In genomic region chr9:21987592-21988342, GRCm38 (mm10) we compare ENCODE assay signal across 8 mouse cellular contexts. TPM values are rescaled to one million over a fixed set of nuclear protein-coding genes. Genes with fewer than 3 reads are reported as not detected.
A peak's percentile ranks its signal among the peaks of the same experiment; 100 is the strongest.
DNase-seq lines count a peak whose midpoint lies in the region; ATAC-seq and TF ChIP-seq lines count a peak whose summit lies in the region.

No protein-coding gene starts in this region.

- H3K27ac ChIP-seq in lung, embryonic 16.5 days (ENCODE audit: low read length): no peak overlapping the region
- no peak overlapping the region for H3K27ac ChIP-seq in embryonic facial prominence, embryonic 15.5 days (replicated peaks)
- H3K27ac ChIP-seq in kidney, postnatal 0 days: no peak overlapping the region
- no peak overlapping the region for H3K27ac ChIP-seq in stomach, embryonic 16.5 days (ENCODE audit: low read length)

- peaks cover 51% of the 10 kb centered on the region for H3K27me3 ChIP-seq in lung, embryonic 16.5 days (ENCODE audit: control insufficient read depth, insufficient read depth, low read depth, low read length)
- peaks cover 75% of the 10 kb centered on the region for H3K27me3 ChIP-seq in embryonic facial prominence, embryonic 15.5 days
- H3K27me3 ChIP-seq in kidney, postnatal 0 days (ENCODE audit: insufficient read depth, low read length): peaks cover 23% of the 10 kb centered on the region
- H3K27me3 ChIP-seq in stomach, embryonic 16.5 days (ENCODE audit: control insufficient read depth, insufficient read depth, low read length): peaks cover 58% of the 10 kb centered on the region

- H3K4me1 ChIP-seq in lung, embryonic 16.5 days (replicated peaks; ENCODE audit: control insufficient read depth, insufficient read depth, low read length): peaks cover 7% of the 10 kb centered on the region
- peaks cover 22% of the 10 kb centered on the region for H3K4me1 ChIP-seq in embryonic facial prominence, embryonic 15.5 days
- peaks cover 12% of the 10 kb centered on the region for H3K4me1 ChIP-seq in kidney, postnatal 0 days (replicated peaks; ENCODE audit: insufficient read depth, low read length)
- peaks cover 15% of the 10 kb centered on the region for H3K4me1 ChIP-seq in stomach, embryonic 16.5 days (ENCODE audit: control insufficient read depth, insufficient read depth, low read length)

- ATAC-seq in lung, embryonic 16.5 days (ENCODE audit: low read depth): no peak
- no peak for ATAC-seq in embryonic facial prominence, embryonic 15.5 days (ENCODE audit: insufficient number of reproducible peaks, low FRiP score, low TSS enrichment, low read depth)
- ATAC-seq in kidney, postnatal 0 days (replicated peaks; ENCODE audit: low FRiP score, low read depth): no peak
- ATAC-seq in stomach, embryonic 16.5 days (ENCODE audit: insufficient read depth, low FRiP score): no peak

- no peak overlapping the region for H3K9ac ChIP-seq in lung, embryonic 16.5 days (ENCODE audit: low read length)
- H3K9ac ChIP-seq in embryonic facial prominence, embryonic 15.5 days: no peak overlapping the region
- peak overlapping the region; percentile 59; the same call in 1 of the 2 replicates for H3K9ac ChIP-seq in kidney, postnatal 0 days (ENCODE audit: low read depth, low read length)
- no peak overlapping the region for H3K9ac ChIP-seq in stomach, embryonic 16.5 days (ENCODE audit: low read length)

- H3K4me3 ChIP-seq in lung, embryonic 16.5 days (ENCODE audit: low read length): peak overlapping the region; percentile 56
- peak overlapping the region; percentile 39; the same call in 1 of the 2 replicates for H3K4me3 ChIP-seq in embryonic facial prominence, embryonic 15.5 days (replicated peaks)
- H3K4me3 ChIP-seq in kidney, postnatal 0 days (replicated peaks; ENCODE audit: low read depth, low read length): peak overlapping the region; percentile 59
- peak overlapping the region; percentile 52 for H3K4me3 ChIP-seq in stomach, embryonic 16.5 days (replicated peaks; ENCODE audit: low read length)

- peak overlapping the region; percentile 77 for H3K4me2 ChIP-seq in lung, embryonic 16.5 days (ENCODE audit: low read depth, low read length)
- peak overlapping the region; percentile 61; the same call in 1 of the 2 replicates for H3K4me2 ChIP-seq in embryonic facial prominence, embryonic 15.5 days (replicated peaks)
- peak overlapping the region; percentile 90 for H3K4me2 ChIP-seq in kidney, postnatal 0 days (ENCODE audit: low read length)
- peak overlapping the region; percentile 77 for H3K4me2 ChIP-seq in stomach, embryonic 16.5 days (ENCODE audit: low read depth, low read length)

- no peaks in the 10 kb centered on the region for H3K36me3 ChIP-seq in lung, embryonic 16.5 days (ENCODE audit: control insufficient read depth, insufficient read depth, low read length)
- no peaks in the 10 kb centered on the region for H3K36me3 ChIP-seq in embryonic facial prominence, embryonic 15.5 days
- H3K36me3 ChIP-seq in kidney, postnatal 0 days (ENCODE audit: insufficient read depth, low read length): no peaks in the 10 kb centered on the region
- no peaks in the 10 kb centered on the region for H3K36me3 ChIP-seq in stomach, embryonic 16.5 days (ENCODE audit: control insufficient read depth, insufficient read depth, low read length)

- H3K9me3 ChIP-seq in lung, embryonic 16.5 days (ENCODE audit: control insufficient read depth, low read length): no peaks in the 10 kb centered on the region
- H3K9me3 ChIP-seq in embryonic facial prominence, embryonic 15.5 days (replicated peaks): no peaks in the 10 kb centered on the region
- no peaks in the 10 kb centered on the region for H3K9me3 ChIP-seq in kidney, postnatal 0 days (replicated peaks; ENCODE audit: low read length)
- H3K9me3 ChIP-seq in stomach, embryonic 16.5 days (replicated peaks; ENCODE audit: control insufficient read depth, low read length): no peaks in the 10 kb centered on the region

- no peak for TF ChIP-seq CTCF in kidney, postnatal 0 days (IDR thresholded peaks at IDR 0.05; ENCODE audit: low read depth)

- WGBS in lung, embryonic 16.5 days: 9% methylated on average over 36 of the region's 36 CpGs
- 8% methylated on average over 36 of the region's 36 CpGs for WGBS in embryonic facial prominence, embryonic 15.5 days
- 11% methylated on average over 36 of the region's 36 CpGs for WGBS in kidney, postnatal 0 days
- WGBS in stomach, embryonic 16.5 days: 11% methylated on average over 36 of the region's 36 CpGs

- no peak for DNase-seq in lung, postnatal 10 days
- DNase-seq in kidney, postnatal 0 days (ENCODE audit: low spot score): no peak
- DNase-seq in frontal cortex, postnatal 10 days (ENCODE audit: low spot score in 2 of 2): no peak
- no peak for DNase-seq in spleen, postnatal 36 days (ENCODE audit: low spot score in 2 of 2)
- no peak for DNase-seq in thymus, postnatal 4 days

RNA-seq across cellular contexts. Expression of gene Rgl3, which starts 1.5 kb away (rescaled TPM):
- polyA plus RNA-seq in lung, embryonic 16.5 days (2015; fragmentation: Nextera tagmentation; extraction: Ambion mirVana): 8.8 and 9.1 TPM in 2 replicates
- 1.4 and 1.8 TPM in 2 replicates for polyA plus RNA-seq in embryonic facial prominence, embryonic 15.5 days (2015; fragmentation: Nextera tagmentation; extraction: Ambion mirVana)
- polyA plus RNA-seq in kidney, postnatal 0 days (2015; fragmentation: Nextera tagmentation; extraction: Ambion mirVana): 26.8 and 29.2 TPM in 2 replicates
- polyA plus RNA-seq in stomach, embryonic 16.5 days (2015; fragmentation: Nextera tagmentation; extraction: Ambion mirVana): 6.1 and 6.2 TPM in 2 replicates

RNA-seq across cellular contexts. Expression of gene Ccdc151, which starts 14.7 kb away (rescaled TPM):
- 6.6 and 8.1 TPM in 2 replicates for polyA plus RNA-seq in lung, embryonic 16.5 days (2015; fragmentation: Nextera tagmentation; extraction: Ambion mirVana)
- 5.8 and 11.3 TPM in 2 replicates for polyA plus RNA-seq in embryonic facial prominence, embryonic 15.5 days (2015; fragmentation: Nextera tagmentation; extraction: Ambion mirVana)
- polyA plus RNA-seq in kidney, postnatal 0 days (2015; fragmentation: Nextera tagmentation; extraction: Ambion mirVana): 1.2 and 1.4 TPM in 2 replicates
- 0.53 and 0.59 TPM in 2 replicates for polyA plus RNA-seq in stomach, embryonic 16.5 days (2015; fragmentation: Nextera tagmentation; extraction: Ambion mirVana)

RNA-seq across cellular contexts. Expression of gene Prkcsh, which starts 14.8 kb away (rescaled TPM):
- polyA plus RNA-seq in lung, embryonic 16.5 days (2015; fragmentation: Nextera tagmentation; extraction: Ambion mirVana): 121 TPM in 2 replicates
- polyA plus RNA-seq in embryonic facial prominence, embryonic 15.5 days (2015; fragmentation: Nextera tagmentation; extraction: Ambion mirVana): 116 and 118 TPM in 2 replicates
- polyA plus RNA-seq in kidney, postnatal 0 days (2015; fragmentation: Nextera tagmentation; extraction: Ambion mirVana): 79.6 and 92.8 TPM in 2 replicates
- polyA plus RNA-seq in stomach, embryonic 16.5 days (2015; fragmentation: Nextera tagmentation; extraction: Ambion mirVana): 102 TPM in 2 replicates

RNA-seq across cellular contexts. Expression of gene Epor, which starts 24.5 kb away (rescaled TPM):
- 7.5 and 10.3 TPM in 2 replicates for polyA plus RNA-seq in lung, embryonic 16.5 days (2015; fragmentation: Nextera tagmentation; extraction: Ambion mirVana)
- polyA plus RNA-seq in embryonic facial prominence, embryonic 15.5 days (2015; fragmentation: Nextera tagmentation; extraction: Ambion mirVana): 4.4 and 5.3 TPM in 2 replicates
- 16.1 and 17.2 TPM in 2 replicates for polyA plus RNA-seq in kidney, postnatal 0 days (2015; fragmentation: Nextera tagmentation; extraction: Ambion mirVana)
- polyA plus RNA-seq in stomach, embryonic 16.5 days (2015; fragmentation: Nextera tagmentation; extraction: Ambion mirVana): 10.4 and 11.8 TPM in 2 replicates

RNA-seq across cellular contexts. Expression of gene Swsap1, which starts 32.2 kb away (rescaled TPM):
- polyA plus RNA-seq in lung, embryonic 16.5 days (2015; fragmentation: Nextera tagmentation; extraction: Ambion mirVana): 5.4 and 6.2 TPM in 2 replicates
- polyA plus RNA-seq in embryonic facial prominence, embryonic 15.5 days (2015; fragmentation: Nextera tagmentation; extraction: Ambion mirVana): 5.8 and 6.5 TPM in 2 replicates
- 7.5 and 8.1 TPM in 2 replicates for polyA plus RNA-seq in kidney, postnatal 0 days (2015; fragmentation: Nextera tagmentation; extraction: Ambion mirVana)
- polyA plus RNA-seq in stomach, embryonic 16.5 days (2015; fragmentation: Nextera tagmentation; extraction: Ambion mirVana): 5.6 and 6.0 TPM in 2 replicates
